9 mouse cellular contexts compared by ENCODE assay signal in the genomic region with DNA sequence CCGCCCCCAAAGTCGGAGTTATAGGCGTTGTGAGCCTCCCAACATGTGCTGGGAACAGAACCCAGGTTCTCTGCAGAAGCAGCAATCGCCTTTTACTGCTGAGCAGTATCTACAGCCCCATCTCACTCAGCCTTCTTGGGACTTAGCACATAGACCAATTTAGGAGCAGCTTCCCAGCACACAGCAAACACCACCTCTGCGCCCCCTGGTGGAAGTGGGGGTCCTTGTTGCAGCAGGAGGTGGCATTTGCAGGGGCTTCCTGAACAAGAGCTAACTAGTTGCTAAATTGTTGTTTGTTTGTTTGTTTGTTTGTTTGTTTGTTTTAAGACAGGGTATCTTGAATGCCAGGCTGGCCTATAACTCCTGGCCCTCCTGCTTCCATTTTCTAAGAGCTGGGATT. TPM values are rescaled to one million over a fixed set of nuclear protein-coding genes. Genes with fewer than 3 reads are reported as not detected.
DNase-seq lines count a peak whose midpoint lies in the region; ATAC-seq and TF ChIP-seq lines count a peak whose summit lies in the region.
"Had no signal": no experiment of that assay in that cellular context is flagged by ENCODE, and none has a peak within 500 bp of the region (broad histone marks: within the 10 kb centered on the region; RNA-seq: fewer than 3 reads in every experiment).

No protein-coding gene starts in this region.

- DNase-seq in left cerebral cortex, adult 18-20 months (ENCODE audit: low spot score in 2 of 2), result peak; percentile 33 to 52
- DNase-seq in left cerebral cortex, postnatal 25 days (ENCODE audit: low spot score in 2 of 2), result no peak
- peak; percentile 74 for DNase-seq in ES-E14 (ENCODE audit: low read depth, low spot score)
- peak; percentile 77 for DNase-seq in adrenal gland, adult 18-20 months (ENCODE audit: low spot score in 2 of 2)
- DNase-seq in fibroblast of lung, adult 2 months (ENCODE audit: low read depth), result peak; percentile 14
- peak; percentile 68 for DNase-seq in liver, embryonic 11.5 days (ENCODE audit: low spot score)
- DNase-seq in spleen, adult 18-20 months, result peak; percentile 25 to 74

- in situ Hi-C loops in ES-E14 (cut with MboI; ENCODE audit: low sequenced_read_pairs in 2 of 2, unreplicated experiment in 2 of 2), result no loop called here

- H3K9me3 ChIP-seq in ES-E14 (ENCODE audit: control insufficient read depth, insufficient read depth, low read depth, low read length), result no peaks in the 10 kb centered on the region
- peaks cover 3% of the 10 kb centered on the region; the same call in 1 of the 2 replicates for H3K9me3 ChIP-seq in liver, embryonic 11.5 days (ENCODE audit: control insufficient read depth, low read length)
- H3K9me3 ChIP-seq: hindbrain, embryonic 15.5 days had no signal

- no peak for ATAC-seq in liver, embryonic 11.5 days (replicated peaks; ENCODE audit: low FRiP score)
- no peak for ATAC-seq in megakaryocyte, adult 5-6 weeks (ENCODE audit: poor library complexity, severe bottlenecking)

- no peak overlapping the region for H3K9ac ChIP-seq in ES-E14 (ENCODE audit: insufficient read depth, low read depth, low read length, poor library complexity, severe bottlenecking)
- no peak overlapping the region for H3K9ac ChIP-seq in liver, embryonic 11.5 days (ENCODE audit: low read depth, low read length)
- H3K9ac ChIP-seq: hindbrain, embryonic 15.5 days had no signal

- H3K27ac ChIP-seq in ES-E14 (ENCODE audit: insufficient read depth, low read depth, low read length, poor library complexity, severe bottlenecking), result no peak overlapping the region
- H3K27ac ChIP-seq in liver, embryonic 11.5 days (ENCODE audit: low read depth, low read length), result no peak overlapping the region
- H3K27ac ChIP-seq: hindbrain, embryonic 15.5 days had no signal

- no peak overlapping the region for H3K4me3 ChIP-seq in ES-E14 (ENCODE audit: insufficient read depth in 1 of 2, low read depth in 1 of 2, low read length in 2 of 2, poor library complexity in 1 of 2, severe bottlenecking in 1 of 2)
- no peak overlapping the region for H3K4me3 ChIP-seq in liver, embryonic 11.5 days (ENCODE audit: low read depth, low read length)
- H3K4me3 ChIP-seq: hindbrain, embryonic 15.5 days had no signal

- 25% methylated on average over 5 of the region's 5 CpGs for WGBS in liver, embryonic 11.5 days

- H3K27me3 ChIP-seq in liver, embryonic 11.5 days (replicated peaks; ENCODE audit: control insufficient read depth, insufficient read depth, low read length), result peaks cover 3% of the 10 kb centered on the region; the same call in 1 of the 2 replicates

- H3K4me2 ChIP-seq in liver, embryonic 11.5 days, result no peak overlapping the region
- H3K4me2 ChIP-seq: hindbrain, embryonic 15.5 days had no signal

- intact Hi-C loops in left cerebral cortex, postnatal 25 days (cut with DNase I), result no loop called here

- H3K36me3 ChIP-seq in ES-E14 (ENCODE audit: control insufficient read depth, insufficient read depth, low read length, poor library complexity, severe bottlenecking), result no peaks in the 10 kb centered on the region
- no peaks in the 10 kb centered on the region for H3K36me3 ChIP-seq in liver, embryonic 11.5 days (ENCODE audit: control insufficient read depth, insufficient read depth, low read length)
- H3K36me3 ChIP-seq: hindbrain, embryonic 15.5 days had no signal

- no peaks in the 10 kb centered on the region; a peak in 1 of 4 replicates for H3K4me1 ChIP-seq in ES-E14 (ENCODE audit: control insufficient read depth in 2 of 2, insufficient read depth in 2 of 2, low read length in 2 of 2, poor library complexity in 1 of 2)
- H3K4me1 ChIP-seq in liver, embryonic 11.5 days (replicated peaks; ENCODE audit: control insufficient read depth, insufficient read depth, low read length), result no peaks in the 10 kb centered on the region
- H3K4me1 ChIP-seq: hindbrain, embryonic 15.5 days had no signal

TF ChIP-seq in ES-E14, 5 proteins besides CTCF, POLR2A, EP300 and RAD21:
- TF ChIP-seq MAFK (IDR thresholded peaks at IDR 0.05; ENCODE audit: insufficient read depth, low read depth, low read length), result no peak
- TF ChIP-seq CHD2 (IDR thresholded peaks at IDR 0.05; ENCODE audit: low read depth, low read length), result no peak
- no peak for TF ChIP-seq ZNF384 (IDR thresholded peaks at IDR 0.05; ENCODE audit: low read depth, low read length)
- TF ChIP-seq ZC3H11A (IDR thresholded peaks at IDR 0.05; ENCODE audit: borderline replicate concordance, low read depth, low read length), result no peak
- no peak for TF ChIP-seq HCFC1 (IDR thresholded peaks at IDR 0.05; ENCODE audit: borderline replicate concordance, insufficient read depth, low read length)

RNA-seq across cellular contexts. Expression of a gene that starts 11.7 kb away (rescaled TPM):
- total RNA-seq in left cerebral cortex, adult 18-20 months (2021), result under 1 TPM in 1 of 2 experiments, not detected in 1; 0.65 TPM
- total RNA-seq in left cerebral cortex, postnatal 25 days (2021), result not detected
- total RNA-seq in ES-E14 (2012; rRNA removed), result not detected in 2 replicates
- total RNA-seq in adrenal gland, adult 18-20 months (2021), result not detected
- not detected in 2 replicates for polyA plus RNA-seq in liver, embryonic 11.5 days (2014; fragmentation: Nextera tagmentation; extraction: Ambion mirVana)
- not detected in 2 replicates for total RNA-seq in megakaryocyte, adult 5-6 weeks (2015)
- not detected in 2 replicates for total RNA-seq in megakaryocyte, adult 5-6 weeks (2017)
- polyA plus RNA-seq: hindbrain, embryonic 15.5 days had no signal

RNA-seq across cellular contexts. Expression of a gene that starts 20.1 kb away (rescaled TPM):
- not detected for total RNA-seq in left cerebral cortex, adult 18-20 months (2021)
- not detected for total RNA-seq in left cerebral cortex, postnatal 25 days (2021)
- total RNA-seq in ES-E14 (2012; rRNA removed), result 0.69 and 2.1 TPM in 2 replicates
- not detected for total RNA-seq in adrenal gland, adult 18-20 months (2021)
- not detected in 2 replicates for polyA plus RNA-seq in liver, embryonic 11.5 days (2014; fragmentation: Nextera tagmentation; extraction: Ambion mirVana)
- total RNA-seq in megakaryocyte, adult 5-6 weeks (2015), result not detected in 2 replicates
- total RNA-seq in megakaryocyte, adult 5-6 weeks (2017), result not detected in 2 replicates
- polyA plus RNA-seq: hindbrain, embryonic 15.5 days had no signal

RNA-seq across cellular contexts. Expression of a gene that starts 31.3 kb away (rescaled TPM):
- not detected for total RNA-seq in left cerebral cortex, adult 18-20 months (2021)
- total RNA-seq in left cerebral cortex, postnatal 25 days (2021), result not detected
- 0.16 and 0.18 TPM in 2 replicates for total RNA-seq in ES-E14 (2012; rRNA removed)
- total RNA-seq in adrenal gland, adult 18-20 months (2021), result under 1 TPM in 1 of 2 experiments, not detected in 1; 0.16 TPM
- 0.18 TPM in 1 of 2 replicates, not detected in the other for polyA plus RNA-seq in liver, embryonic 11.5 days (2014; fragmentation: Nextera tagmentation; extraction: Ambion mirVana)
- not detected in 2 replicates for total RNA-seq in megakaryocyte, adult 5-6 weeks (2015)
- total RNA-seq in megakaryocyte, adult 5-6 weeks (2017), result not detected in 2 replicates

RNA-seq across cellular contexts. Expression of a gene that starts 44.5 kb away (rescaled TPM):
- 10 to 100 TPM; 45.9 TPM for total RNA-seq in left cerebral cortex, adult 18-20 months (2021)
- total RNA-seq in left cerebral cortex, postnatal 25 days (2021), result 10 to 100 TPM; 46.4 to 53.6 TPM
- total RNA-seq in ES-E14 (2012; rRNA removed), result 61.6 and 70.9 TPM in 2 replicates
- 100 to 1,000 TPM; 171 to 183 TPM for total RNA-seq in adrenal gland, adult 18-20 months (2021)
- 69.8 and 77.3 TPM in 2 replicates for polyA plus RNA-seq in liver, embryonic 11.5 days (2014; fragmentation: Nextera tagmentation; extraction: Ambion mirVana)
- 58.9 and 59.1 TPM in 2 replicates for total RNA-seq in megakaryocyte, adult 5-6 weeks (2015)
- 38.2 and 44.0 TPM in 2 replicates for total RNA-seq in megakaryocyte, adult 5-6 weeks (2017)

RNA-seq across cellular contexts. Expression of a gene that starts 53.5 kb away (rescaled TPM):
- total RNA-seq in left cerebral cortex, adult 18-20 months (2021), result not detected
- not detected for total RNA-seq in left cerebral cortex, postnatal 25 days (2021)
- total RNA-seq in ES-E14 (2012; rRNA removed), result not detected in 2 replicates
- total RNA-seq in adrenal gland, adult 18-20 months (2021), result under 1 TPM; 0.27 to 0.32 TPM
- not detected in 2 replicates for polyA plus RNA-seq in liver, embryonic 11.5 days (2014; fragmentation: Nextera tagmentation; extraction: Ambion mirVana)
- not detected in 2 replicates for total RNA-seq in megakaryocyte, adult 5-6 weeks (2015)
- not detected in 2 replicates for total RNA-seq in megakaryocyte, adult 5-6 weeks (2017)
- polyA plus RNA-seq: hindbrain, embryonic 15.5 days had no signal

Comparison
In these comparisons a context has a peak if more than half of its experiments do, and no peak if none do; other contexts are left out.
1. DNase-seq: peak in left cerebral cortex, adult 18-20 months (2 of 2), ES-E14 (single experiment), adrenal gland, adult 18-20 months (2 of 2), fibroblast of lung, adult 2 months (single experiment), liver, embryonic 11.5 days (single experiment) and spleen, adult 18-20 months (2 of 2); none in left cerebral cortex, postnatal 25 days (0 of 2).